Mouse (Mus musculus) MEL (cell line): ENCODE measurements around the gene Eva1b.
"Not testable (repeated sequence)": the region's sequence is repeated elsewhere in the genome, so short reads cannot be mapped to it uniquely, and the experiment has no call there.

Source experiments
- BHLHE40 ChIP-seq: IDR thresholded peaks from 2 replicates; pipeline ENCODE4 v1.6.1; 2012; ENCODE audit warnings: low read depth, mild to moderate bottlenecking, inconsistent platforms, low read length, improper control_type of control experiment, borderline replicate concordance
- CTCF ChIP-seq, 3 experiments: IDR thresholded peaks in 2 of 3; conservative IDR thresholded peaks in 1 of 3; 2 replicates each; pipeline ENCODE4 v1.5.1; 2011 to 2012; ENCODE audit warnings: low read length in 3 of 3, low read depth in 2 of 3, mild to moderate bottlenecking in 2 of 3, improper control_type of control experiment in 1 of 3, inconsistent platforms in 1 of 3, mixed read lengths in 1 of 3, moderate library complexity in 1 of 3; ENCODE audit not compliant: control insufficient read depth in 1 of 3, insufficient read depth in 1 of 3, poor library complexity in 1 of 3, severe bottlenecking in 1 of 3
- E2F4 ChIP-seq: IDR thresholded peaks from 2 replicates; pipeline ENCODE4 v1.6.1; 2011; ENCODE audit warnings: low read depth, low read length, improper control_type of control experiment, borderline replicate concordance
- ETS1 ChIP-seq: IDR thresholded peaks from 2 replicates; pipeline ENCODE4 v1.6.1; 2012; ENCODE audit warnings: low read depth, mild to moderate bottlenecking, inconsistent platforms, low read length, improper control_type of control experiment, moderate library complexity
- HCFC1 ChIP-seq: IDR thresholded peaks from 2 replicates; pipeline ENCODE4 v1.6.1; 2012; ENCODE audit warnings: low read depth, mild to moderate bottlenecking, inconsistent platforms, low read length, improper control_type of control experiment, moderate library complexity
- JUND ChIP-seq: IDR thresholded peaks from 2 replicates; pipeline ENCODE4 v1.6.1; 2011; ENCODE audit warnings: low read depth, mild to moderate bottlenecking, improper control_type of control experiment, low read length
- MAFK ChIP-seq: IDR thresholded peaks from 2 replicates; pipeline ENCODE4 v1.6.1; 2011; ENCODE audit warnings: low read depth, mild to moderate bottlenecking, low read length, improper control_type of control experiment, borderline replicate concordance
- MAZ ChIP-seq: IDR thresholded peaks from 2 replicates; pipeline ENCODE4 v1.6.1; 2012; ENCODE audit warnings: low read depth, mild to moderate bottlenecking, inconsistent platforms, low read length, improper control_type of control experiment
- NRF1 ChIP-seq: IDR thresholded peaks from 2 replicates; pipeline ENCODE4 v1.6.1; 2014; ENCODE audit warnings: low read depth, mild to moderate bottlenecking, inconsistent platforms, low read length, improper control_type of control experiment, moderate library complexity; ENCODE audit not compliant: poor library complexity, insufficient read depth, severe bottlenecking
- POLR2A ChIP-seq, 2 experiments: IDR thresholded peaks; 2 replicates each; pipeline ENCODE4 v1.6.1; 2011 to 2012; ENCODE audit warnings: low read length in 2 of 2, mild to moderate bottlenecking in 2 of 2, control low read depth in 1 of 2, improper control_type of control experiment in 1 of 2, low read depth in 1 of 2, moderate library complexity in 1 of 2; ENCODE audit not compliant: control insufficient read depth in 1 of 2, insufficient read depth in 1 of 2, poor library complexity in 1 of 2
- POLR2AphosphoS2 ChIP-seq: IDR thresholded peaks from 2 replicates; pipeline ENCODE4 v1.6.1; 2011; ENCODE audit warnings: low read length, improper control_type of control experiment
- RAD21 ChIP-seq: IDR thresholded peaks from 2 replicates; pipeline ENCODE4 v1.6.1; 2011; ENCODE audit warnings: mild to moderate bottlenecking, low read depth, low read length, improper control_type of control experiment
- USF1 ChIP-seq: IDR thresholded peaks from 2 replicates; pipeline ENCODE4 v1.6.1; 2014; ENCODE audit warnings: low read depth, mild to moderate bottlenecking, inconsistent platforms, low read length, improper control_type of control experiment, moderate library complexity
- ZNF384 ChIP-seq: IDR thresholded peaks from 2 replicates; pipeline ENCODE4 v1.6.1; 2012; ENCODE audit warnings: low read depth, mild to moderate bottlenecking, inconsistent platforms, low read length, improper control_type of control experiment

DNA sequence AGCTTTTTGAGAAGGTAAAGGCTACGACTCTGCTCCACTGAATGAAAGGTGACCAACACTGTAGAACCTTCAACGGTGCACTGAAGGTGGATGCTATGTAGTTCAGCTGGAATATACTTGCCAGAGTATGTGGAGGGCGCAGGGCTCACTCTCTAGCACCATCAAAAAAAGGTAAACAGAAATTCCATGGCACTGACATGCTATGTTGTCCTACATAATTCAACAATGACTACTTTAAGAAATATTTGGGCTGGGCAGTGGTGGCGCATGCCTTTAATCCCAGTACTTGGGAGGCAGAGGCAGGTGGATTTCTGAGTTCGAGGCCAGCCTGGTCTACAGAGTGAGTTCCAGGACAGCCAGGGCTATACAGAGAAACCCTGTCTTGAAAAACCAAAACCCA is 23.2 kb downstream of the Eva1b start:
- not testable (repeated sequence) for TF ChIP-seq NRF1; ZNF384; ETS1; POLR2A (IDR thresholded peaks at IDR 0.05; ENCODE audit: control insufficient read depth in 1 of 2, insufficient read depth in 1 of 2, low read depth in 1 of 2, low read length in 2 of 2, poor library complexity in 1 of 2); HCFC1; CTCF (IDR thresholded peaks at IDR 0.05 in 2 of 3, conservative IDR thresholded peaks at IDR 0.05 in 1 of 3; ENCODE audit: control insufficient read depth in 1 of 3, insufficient read depth in 1 of 3, low read depth in 2 of 3, low read length in 3 of 3, poor library complexity in 1 of 3, severe bottlenecking in 1 of 3); JUND; MAFK; BHLHE40; POLR2AphosphoS2; USF1; MAZ; RAD21; E2F4
